In the genomic region with DNA sequence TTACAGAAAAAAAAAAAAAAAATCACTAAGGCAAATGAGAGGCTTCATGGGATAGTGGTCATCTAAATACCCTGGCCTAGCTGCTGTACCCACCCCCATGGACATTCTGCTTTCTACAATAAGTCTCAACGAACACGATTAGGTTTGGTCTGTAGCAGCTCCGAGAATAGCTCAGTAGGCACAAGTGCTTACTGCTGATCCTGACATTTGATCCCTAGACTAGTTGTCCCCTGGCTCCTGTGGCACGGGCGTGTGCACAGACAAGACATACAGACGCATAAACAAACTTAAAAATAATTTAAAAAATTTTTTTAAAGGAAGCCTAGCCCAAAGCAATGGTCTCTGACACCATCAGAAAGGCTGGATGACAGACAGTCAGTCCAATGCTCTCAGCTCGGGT, we compare ENCODE assay signal across 7 mouse cellular contexts. TPM values are rescaled to one million over a fixed set of nuclear protein-coding genes. Genes with fewer than 3 reads are reported as not detected.
DNase-seq lines count a peak whose midpoint lies in the region; ATAC-seq lines count a peak whose summit lies in the region.

No protein-coding gene starts in this region.

- peaks cover 24% of the 10 kb centered on the region for H3K4me1 ChIP-seq in megakaryocyte, embryonic 14.5 days
- H3K4me1 ChIP-seq in forebrain, embryonic 11.5 days (replicated peaks; ENCODE audit: control insufficient read depth, insufficient read depth, low read length), result no peaks in the 10 kb centered on the region
- peaks cover 13% of the 10 kb centered on the region for H3K4me1 ChIP-seq in limb, embryonic 13.5 days
- peaks cover 8% of the 10 kb centered on the region for H3K4me1 ChIP-seq in stomach, embryonic 14.5 days (ENCODE audit: control insufficient read depth, insufficient read depth, low read length)

- H3K9ac ChIP-seq in forebrain, embryonic 11.5 days (ENCODE audit: low read length), result peak overlapping the region; percentile 86
- H3K9ac ChIP-seq in limb, embryonic 13.5 days, result peak overlapping the region; percentile 90
- peak overlapping the region; percentile 84 for H3K9ac ChIP-seq in stomach, embryonic 14.5 days (replicated peaks; ENCODE audit: low read depth, low read length)

- whole genome bisulfite sequencing in forebrain, embryonic 11.5 days, result 2% methylated on average over 7 of the region's 7 CpGs
- WGBS in limb, embryonic 13.5 days, result 3% methylated on average over 7 of the region's 7 CpGs
- 7% methylated on average over 7 of the region's 7 CpGs for WGBS in stomach, embryonic 14.5 days

- peak overlapping the region; percentile 94 for H3K4me3 ChIP-seq in megakaryocyte, embryonic 14.5 days (replicated peaks)
- H3K4me3 ChIP-seq in forebrain, embryonic 11.5 days (ENCODE audit: low read depth, low read length), result peak overlapping the region; percentile 73
- H3K4me3 ChIP-seq in limb, embryonic 13.5 days, result peak overlapping the region; percentile 85
- peak overlapping the region; percentile 93 for H3K4me3 ChIP-seq in stomach, embryonic 14.5 days (ENCODE audit: low read depth, low read length)

- peaks cover 5% of the 10 kb centered on the region; the same call in 1 of the 2 replicates for H3K9me3 ChIP-seq in megakaryocyte, embryonic 14.5 days
- no peaks in the 10 kb centered on the region for H3K9me3 ChIP-seq in forebrain, embryonic 11.5 days (ENCODE audit: control insufficient read depth, low read length)
- H3K9me3 ChIP-seq in limb, embryonic 13.5 days, result no peaks in the 10 kb centered on the region
- H3K9me3 ChIP-seq in stomach, embryonic 14.5 days (ENCODE audit: control insufficient read depth, low read depth, low read length), result no peaks in the 10 kb centered on the region

- peaks cover 55% of the 10 kb centered on the region for H3K27me3 ChIP-seq in megakaryocyte, embryonic 14.5 days (replicated peaks)
- no peaks in the 10 kb centered on the region for H3K27me3 ChIP-seq in forebrain, embryonic 11.5 days (ENCODE audit: control insufficient read depth, insufficient read depth, low read length)
- H3K27me3 ChIP-seq in limb, embryonic 13.5 days, result no peaks in the 10 kb centered on the region
- H3K27me3 ChIP-seq in stomach, embryonic 14.5 days (ENCODE audit: control insufficient read depth, insufficient read depth, low read length), result no peaks in the 10 kb centered on the region

- peak overlapping the region; percentile 14; the same call in 1 of the 2 replicates for H3K27ac ChIP-seq in forebrain, embryonic 11.5 days (ENCODE audit: low read depth, low read length)
- peak overlapping the region; percentile 81 for H3K27ac ChIP-seq in limb, embryonic 13.5 days
- peak overlapping the region; percentile 64 for H3K27ac ChIP-seq in stomach, embryonic 14.5 days (ENCODE audit: low read length)

- peak overlapping the region; percentile 77 for H3K4me2 ChIP-seq in forebrain, embryonic 11.5 days (ENCODE audit: low read depth, low read length, severe bottlenecking)
- peak overlapping the region; percentile 78 for H3K4me2 ChIP-seq in limb, embryonic 13.5 days (replicated peaks)
- peak overlapping the region; percentile 70 for H3K4me2 ChIP-seq in stomach, embryonic 14.5 days (replicated peaks; ENCODE audit: low read depth, low read length)

- DNase-seq in forebrain, embryonic 11.5 days (ENCODE audit: low spot score), result no peak
- no peak for DNase-seq in B cell, adult 2 months

- H3K36me3 ChIP-seq in megakaryocyte, embryonic 14.5 days (replicated peaks; ENCODE audit: low read length), result no peaks in the 10 kb centered on the region
- no peaks in the 10 kb centered on the region; the same call in 1 of the 2 replicates for H3K36me3 ChIP-seq in forebrain, embryonic 11.5 days (ENCODE audit: control insufficient read depth, insufficient read depth, low read length)
- H3K36me3 ChIP-seq in limb, embryonic 13.5 days, result peaks cover 16% of the 10 kb centered on the region
- no peaks in the 10 kb centered on the region; the same call in 1 of the 2 replicates for H3K36me3 ChIP-seq in stomach, embryonic 14.5 days (ENCODE audit: control insufficient read depth, insufficient read depth, low read length)

- no peak for ATAC-seq in megakaryocyte, adult 5-6 weeks (ENCODE audit: poor library complexity, severe bottlenecking)
- ATAC-seq in forebrain, embryonic 11.5 days (replicated peaks; ENCODE audit: low FRiP score), result peak; percentile 2; the same call in 1 of the 2 replicates
- ATAC-seq in limb, embryonic 13.5 days (ENCODE audit: low FRiP score, low read depth), result 0 out of 2 replicates have a peak, but pooled peaks have one; percentile 14
- no peak for ATAC-seq in stomach, embryonic 14.5 days (ENCODE audit: insufficient number of reproducible peaks, insufficient read depth, low FRiP score, low read depth)
- no peak for ATAC-seq in monocyte, adult 5-6 weeks (replicated peaks; ENCODE audit: insufficient number of reproducible peaks, low FRiP score, low TSS enrichment, poor library complexity, severe bottlenecking)

RNA-seq across cellular contexts. Expression of gene Sccpdh, which starts 0.6 kb away (rescaled TPM):
- polyA plus RNA-seq in megakaryocyte, embryonic 14.5 days (2012; ENCODE audit: insufficient read depth, low replicate concordance), result 0.57 TPM in 1 of 2 replicates, not detected in the other
- total RNA-seq in megakaryocyte, adult 5-6 weeks (2015), result 3.7 and 5.6 TPM in 2 replicates
- total RNA-seq in megakaryocyte, adult 5-6 weeks (2017), result 4.6 and 8.9 TPM in 2 replicates
- polyA plus RNA-seq in forebrain, embryonic 11.5 days (2014; fragmentation: Nextera tagmentation; extraction: Ambion mirVana), result 76.7 and 79.5 TPM in 2 replicates
- 86.9 and 88.0 TPM in 2 replicates for polyA plus RNA-seq in limb, embryonic 13.5 days (2015; fragmentation: Nextera tagmentation; extraction: Ambion mirVana)
- polyA plus RNA-seq in stomach, embryonic 14.5 days (2014; fragmentation: Nextera tagmentation; extraction: Ambion mirVana), result 68.4 and 69.0 TPM in 2 replicates
- 10.1 to 18.2 TPM (median 15.0 TPM) in 3 replicates for total RNA-seq in monocyte, adult 5-6 weeks (2017)

Comparison
In these comparisons a context has a peak if more than half of its experiments do, and no peak if none do; other contexts are left out.
1. ATAC-seq: peak in forebrain, embryonic 11.5 days (single experiment) and limb, embryonic 13.5 days (single experiment); none in megakaryocyte, adult 5-6 weeks (single experiment), stomach, embryonic 14.5 days (single experiment) and monocyte, adult 5-6 weeks (single experiment).
2. H3K27ac ChIP-seq: peak in every context shown above with its lines; median percentile 81 in limb, embryonic 13.5 days; 64 in stomach, embryonic 14.5 days; 14 in forebrain, embryonic 11.5 days.
3. RNA of gene Sccpdh, which starts 0.6 kb away (polyA plus RNA-seq): 86.9 to 88.0 TPM in limb, embryonic 13.5 days, 76.7 to 79.5 TPM in forebrain, embryonic 11.5 days and 68.4 to 69.0 TPM in stomach, embryonic 14.5 days; 0.57 TPM in megakaryocyte, embryonic 14.5 days; every median in the first group is over 10 times any median in the second.
4. Peak in every context shown above with its lines, with median percentiles within 50 percentile points of each other: H3K4me3 ChIP-seq, H3K4me2 ChIP-seq and H3K9ac ChIP-seq.